Mouse (Mus musculus) MEL (cell line): Measurements from ENCODE around the gene Smim24. TPM values are rescaled to one million over a fixed set of nuclear protein-coding genes. Genes with fewer than 3 reads are reported as not detected.

Experiments
- DNase-seq: peaks from one replicate; pipeline ENCODE4 v3.0.0; 2011; ENCODE audit warnings: low read depth, low spot score
- H3K27ac ChIP-seq: 2 replicates; pipeline ENCODE4 v1.5.1; 2012; ENCODE audit warnings: low read depth, mild to moderate bottlenecking, control low read depth, low read length, moderate library complexity; ENCODE audit not compliant: control insufficient read depth
- H3K27me3 ChIP-seq, 2 experiments: fragments of 150-350 bp in 1 of 2; sonication (generic) in 1 of 2; 2 replicates each; pipeline ENCODE4 v1.6.1; 2012; ENCODE audit warnings: low read length in 2 of 2, mild to moderate bottlenecking in 2 of 2, improper control_type of control experiment in 1 of 2, moderate library complexity in 1 of 2; ENCODE audit not compliant: insufficient read depth in 2 of 2, control insufficient read depth in 1 of 2
- H3K36me3 ChIP-seq, 2 experiments: 2 replicates each; pipeline ENCODE4 v1.6.1; 2012 to 2014; ENCODE audit warnings: low read length in 2 of 2, improper control_type of control experiment in 1 of 2, inconsistent platforms in 1 of 2, mild to moderate bottlenecking in 1 of 2; ENCODE audit not compliant: insufficient read depth in 2 of 2, control insufficient read depth in 1 of 2
- H3K4me1 ChIP-seq, 2 experiments: fragments of 150-350 bp in 1 of 2; sonication (generic) in 1 of 2; 2 replicates each; pipeline ENCODE4 v1.6.1; 2012; ENCODE audit warnings: low read length in 2 of 2, improper control_type of control experiment in 1 of 2, mild to moderate bottlenecking in 1 of 2; ENCODE audit not compliant: insufficient read depth in 2 of 2, control insufficient read depth in 1 of 2
- H3K4me3 ChIP-seq, 2 experiments: fragments of 150-350 bp in 1 of 2; sonication (generic) in 1 of 2; 2 replicates each; pipeline ENCODE4 v1.5.1; 2012; ENCODE audit warnings: low read depth in 2 of 2, low read length in 2 of 2, mild to moderate bottlenecking in 2 of 2, moderate library complexity in 2 of 2, control low read depth in 1 of 2, improper control_type of control experiment in 1 of 2; ENCODE audit not compliant: control insufficient read depth in 1 of 2, insufficient read depth in 1 of 2
- H3K79me2 ChIP-seq: 2 replicates; pipeline ENCODE4 v1.6.1; 2012; ENCODE audit warnings: mild to moderate bottlenecking, low read length, moderate library complexity; ENCODE audit not compliant: control insufficient read depth, poor library complexity, insufficient read depth
- H3K9ac ChIP-seq: 2 replicates; pipeline ENCODE4 v1.6.1; 2012; ENCODE audit warnings: low read depth, mild to moderate bottlenecking, control low read depth, low read length, moderate library complexity; ENCODE audit not compliant: control insufficient read depth, poor library complexity, severe bottlenecking
- H3K9me3 ChIP-seq: fragments of 150-350 bp; sonication (generic); replicated peaks from 2 replicates; pipeline ENCODE4 v1.6.1; 2012; ENCODE audit warnings: mild to moderate bottlenecking, low read length, improper control_type of control experiment, moderate library complexity; ENCODE audit not compliant: insufficient read depth
- BHLHE40 ChIP-seq: IDR thresholded peaks from 2 replicates; pipeline ENCODE4 v1.6.1; 2012; ENCODE audit warnings: low read depth, mild to moderate bottlenecking, inconsistent platforms, low read length, improper control_type of control experiment, borderline replicate concordance
- CHD1 ChIP-seq: IDR thresholded peaks from 2 replicates; pipeline ENCODE4 v1.6.1; 2012; ENCODE audit warnings: low read depth, mild to moderate bottlenecking, inconsistent platforms, low read length, improper control_type of control experiment
- ELF1 ChIP-seq: IDR thresholded peaks from 2 replicates; pipeline ENCODE4 v1.6.1; 2014; ENCODE audit warnings: low read depth, mild to moderate bottlenecking, inconsistent platforms, low read length, improper control_type of control experiment, moderate library complexity
- GABPA ChIP-seq: IDR thresholded peaks from 2 replicates; pipeline ENCODE4 v1.6.1; 2012; ENCODE audit warnings: low read depth, mild to moderate bottlenecking, inconsistent platforms, low read length, improper control_type of control experiment, moderate library complexity
- HCFC1 ChIP-seq: IDR thresholded peaks from 2 replicates; pipeline ENCODE4 v1.6.1; 2012; ENCODE audit warnings: low read depth, mild to moderate bottlenecking, inconsistent platforms, low read length, improper control_type of control experiment, moderate library complexity
- KAT2A ChIP-seq: conservative IDR thresholded peaks from 2 replicates; pipeline ENCODE4 v1.6.1; 2012; ENCODE audit warnings: low read depth, low read length, improper control_type of control experiment, inconsistent platforms
- MAFK ChIP-seq: IDR thresholded peaks from 2 replicates; pipeline ENCODE4 v1.6.1; 2011; ENCODE audit warnings: low read depth, mild to moderate bottlenecking, low read length, improper control_type of control experiment, borderline replicate concordance
- MAX ChIP-seq: IDR thresholded peaks from 2 replicates; pipeline ENCODE4 v1.6.1; 2011; ENCODE audit warnings: low read length, improper control_type of control experiment
- MXI1 ChIP-seq: IDR thresholded peaks from 2 replicates; pipeline ENCODE4 v1.6.1; 2011; ENCODE audit warnings: mild to moderate bottlenecking, low read depth, low read length, improper control_type of control experiment
- NRF1 ChIP-seq: IDR thresholded peaks from 2 replicates; pipeline ENCODE4 v1.6.1; 2014; ENCODE audit warnings: low read depth, mild to moderate bottlenecking, inconsistent platforms, low read length, improper control_type of control experiment, moderate library complexity; ENCODE audit not compliant: poor library complexity, insufficient read depth, severe bottlenecking
- POLR2AphosphoS2 ChIP-seq: IDR thresholded peaks from 2 replicates; pipeline ENCODE4 v1.6.1; 2011; ENCODE audit warnings: low read length, improper control_type of control experiment
- POLR2AphosphoS5 ChIP-seq: IDR thresholded peaks from 2 replicates; pipeline ENCODE4 v1.6.1; 2012; ENCODE audit warnings: low read depth, borderline replicate concordance, mild to moderate bottlenecking, inconsistent platforms, low read length, moderate library complexity, mixed read lengths
- SIN3A ChIP-seq: IDR thresholded peaks from 2 replicates; pipeline ENCODE4 v1.6.1; 2012; ENCODE audit warnings: low read length, improper control_type of control experiment, inconsistent platforms
- TBP ChIP-seq: IDR thresholded peaks from 2 replicates; pipeline ENCODE4 v1.8.0; 2011; ENCODE audit warnings: low read depth, low read length, improper control_type of control experiment
- UBTF ChIP-seq: IDR thresholded peaks from 2 replicates; pipeline ENCODE4 v1.6.1; 2012; ENCODE audit warnings: low read depth, mild to moderate bottlenecking, inconsistent platforms, low read length, improper control_type of control experiment, moderate library complexity, borderline replicate concordance; ENCODE audit not compliant: insufficient read depth
- USF1 ChIP-seq: IDR thresholded peaks from 2 replicates; pipeline ENCODE4 v1.6.1; 2014; ENCODE audit warnings: low read depth, mild to moderate bottlenecking, inconsistent platforms, low read length, improper control_type of control experiment, moderate library complexity
- ZMIZ1 ChIP-seq: IDR thresholded peaks from 2 replicates; pipeline ENCODE4 v1.6.1; 2012; ENCODE audit warnings: low read depth, mild to moderate bottlenecking, inconsistent platforms, low read length, improper control_type of control experiment, moderate library complexity
- polyA plus RNA-seq, 2 experiments: library from polyadenylated mRNA; stranded (reverse) in 1 of 2; unstranded in 1 of 2; fragments of >175 nt in 1 of 2; fragments of >200 nt in 1 of 2; gene quantifications; 2 replicates each; pipeline versions ENCODE4 v1.2.1 to v1.2.4; 2012; ENCODE audit warnings: low replicate concordance in 2 of 2, low read depth in 1 of 2; ENCODE audit not compliant: insufficient read length in 2 of 2, insufficient read depth in 1 of 2, missing spikeins in 1 of 2
- total RNA-seq: library from RNA; depleted of rRNA; stranded (reverse); fragments of 300-350 nt; gene quantifications from 2 replicates; pipeline ENCODE4 v1.2.3, GENCODE M21; 2012

Smim24 gene
- total and polyA plus RNA-seq, 3 experiments: 6.7 to 29.5 TPM; not detected in 1

DNA sequence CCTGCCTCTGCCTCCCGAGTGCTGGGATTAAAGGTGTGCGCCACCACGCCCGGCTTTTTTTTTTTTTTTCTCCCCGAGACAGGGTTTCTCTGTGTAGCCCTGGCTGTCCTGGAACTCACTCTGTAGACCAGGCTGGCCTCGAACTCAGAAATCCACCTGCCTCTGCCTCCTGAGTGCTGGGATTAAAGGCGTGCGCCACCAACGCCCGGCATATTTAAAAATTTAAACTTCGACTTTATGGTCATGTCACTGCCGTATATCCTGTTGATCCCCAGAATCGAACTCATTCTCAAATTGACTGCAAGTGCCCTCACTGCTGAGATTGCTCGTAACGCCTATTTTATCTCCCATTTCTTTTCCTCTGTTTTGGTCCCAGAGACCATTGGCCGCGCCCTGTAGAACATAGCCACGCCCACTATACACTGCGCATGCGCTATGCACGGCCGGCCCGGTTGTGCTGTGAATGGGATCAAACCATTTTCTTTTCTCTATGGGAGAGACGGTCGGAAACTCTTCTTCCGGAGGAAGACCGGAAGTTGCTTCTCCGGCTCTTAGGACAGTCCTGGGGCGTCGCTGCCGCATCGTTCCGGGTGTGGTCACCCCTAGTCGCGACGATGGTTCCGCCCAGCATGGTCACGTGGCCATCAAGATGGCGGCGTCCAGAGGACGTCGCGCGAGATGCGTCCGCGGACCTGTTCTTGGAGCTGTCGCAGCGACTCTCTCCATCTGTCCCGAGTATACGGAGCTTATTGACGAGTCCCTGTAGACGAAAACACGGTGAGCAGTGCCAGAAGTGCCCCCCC is 8.8 kb upstream of the Smim24 start, which contains the start of the genes Dohh and Gm48551 (continued):
- peak; percentile 68; the same call in 1 of the 2 replicates for TF ChIP-seq KAT2A
- TF ChIP-seq NRF1: peak; percentile 100
- TF ChIP-seq ELF1: peak; percentile 91
- TF ChIP-seq POLR2AphosphoS2: peak; percentile 67; the same call in 1 of the 2 replicates
- TF ChIP-seq UBTF: no peak
- TF ChIP-seq ZMIZ1: no peak
- peak; percentile 97 for TF ChIP-seq MAX
- TF ChIP-seq, all 39 proteins: peak for 22

DNA sequence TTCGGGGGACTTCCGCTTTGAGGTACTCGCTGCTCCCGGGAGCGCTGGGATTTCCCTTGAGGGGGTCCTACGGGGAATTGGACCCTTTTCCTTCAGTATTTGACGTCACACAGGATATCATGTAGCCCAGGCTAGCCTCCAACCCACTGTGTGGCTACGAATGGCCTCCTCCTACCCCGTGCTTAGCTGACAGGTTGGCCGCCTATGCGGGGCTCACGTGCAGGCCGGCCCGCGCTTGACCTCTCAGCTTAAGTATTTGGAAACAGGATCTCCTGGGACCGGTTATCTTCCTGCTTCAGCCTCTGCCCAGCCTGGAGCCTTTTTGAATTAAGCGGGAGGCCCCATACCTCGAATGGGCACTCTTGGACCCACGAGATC is 8.3 kb upstream of the Smim24 start:
- peaks cover 19 to 38% of the 10 kb centered on the region in 2 experiments for H3K4me1 ChIP-seq
- peaks cover 0 to 31% of the 10 kb centered on the region in 2 experiments; a peak in 2 of 4 replicates for H3K36me3 ChIP-seq
- no peaks in the 10 kb centered on the region for H3K9me3 ChIP-seq
- H3K27ac ChIP-seq: peak overlapping the region; percentile 88
- peak overlapping the region; percentile 85 to 90 for H3K4me3 ChIP-seq
- TF ChIP-seq SIN3A (no peak; the same call in 1 of the 2 replicates), MXI1 (0 out of 2 replicates have a peak, but pooled peaks have one; percentile 5), POLR2AphosphoS5 (no peak), USF1 (no peak), TBP (no peak)
- no peaks in the 10 kb centered on the region for H3K27me3 ChIP-seq
- H3K79me2 ChIP-seq: peaks cover 17% of the 10 kb centered on the region
- DNase-seq: no peak
- peak overlapping the region; percentile 89 for H3K9ac ChIP-seq

DNA sequence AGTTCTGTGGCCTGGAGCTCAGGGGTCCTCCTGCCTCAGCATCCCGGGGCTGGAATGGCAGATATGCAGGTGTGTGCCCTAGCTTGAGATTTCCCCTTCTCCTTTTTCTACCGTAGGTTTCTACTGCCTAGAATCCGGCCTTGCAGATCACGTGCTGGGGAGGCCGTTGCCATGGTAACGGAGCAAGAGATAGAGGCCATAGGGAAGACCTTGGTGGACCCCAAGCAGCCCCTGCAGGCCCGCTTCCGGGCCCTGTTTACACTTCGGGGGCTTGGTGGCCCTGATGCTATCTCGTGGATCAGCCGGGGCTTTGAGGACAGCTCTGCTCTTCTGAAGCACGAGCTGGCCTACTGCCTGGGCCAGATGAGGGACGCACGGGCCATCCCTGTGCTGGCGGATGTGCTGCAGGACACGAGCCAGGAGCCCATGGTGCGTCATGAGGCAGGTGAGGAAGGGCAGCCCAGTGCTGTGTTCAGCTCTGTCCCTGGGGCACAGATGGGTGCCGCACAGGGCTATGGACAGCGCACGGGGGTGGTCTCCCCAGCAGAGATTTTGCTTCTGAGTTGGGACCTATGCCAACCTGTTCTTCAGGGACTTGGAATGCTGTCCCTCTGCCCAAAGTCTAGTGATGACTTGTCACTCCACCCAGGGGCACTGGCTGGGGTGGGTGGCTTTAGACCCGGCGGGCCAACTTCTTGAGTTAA is 7.1 kb upstream of the Smim24 start:
- H3K9ac ChIP-seq: peak overlapping the region; percentile 89
- no peaks in the 10 kb centered on the region for H3K27me3 ChIP-seq
- H3K4me3 ChIP-seq: peak overlapping the region; percentile 85 to 90; a peak in 3 of 4 replicates
- no peak overlapping the region for H3K27ac ChIP-seq
- peak; percentile 35 for DNase-seq
- no peak for TF ChIP-seq MAFK
- TF ChIP-seq MAX: no peak
- TF ChIP-seq BHLHE40: peak; percentile 55; the same call in 1 of the 2 replicates
- peak; percentile 76 for TF ChIP-seq USF1
- TF ChIP-seq HCFC1: no peak
- TF ChIP-seq CHD1: no peak
- TF ChIP-seq GABPA: no peak
- no peaks in the 10 kb centered on the region for H3K9me3 ChIP-seq
- peaks cover 13 to 31% of the 10 kb centered on the region in 2 experiments for H3K4me1 ChIP-seq
- H3K79me2 ChIP-seq: peaks cover 17% of the 10 kb centered on the region
- peaks cover 0 to 23% of the 10 kb centered on the region in 2 experiments; a peak in 2 of 4 replicates for H3K36me3 ChIP-seq
